Mouse (Mus musculus): Measurements from ENCODE around the gene Map4k1. TPM values are rescaled to one million over a fixed set of nuclear protein-coding genes. Genes with fewer than 3 reads are reported as not detected.

Map4k1 gene
- total and polyA plus RNA-seq, 2 experiments from 2014 or later: 1.4 TPM; not detected in 1

DNA sequence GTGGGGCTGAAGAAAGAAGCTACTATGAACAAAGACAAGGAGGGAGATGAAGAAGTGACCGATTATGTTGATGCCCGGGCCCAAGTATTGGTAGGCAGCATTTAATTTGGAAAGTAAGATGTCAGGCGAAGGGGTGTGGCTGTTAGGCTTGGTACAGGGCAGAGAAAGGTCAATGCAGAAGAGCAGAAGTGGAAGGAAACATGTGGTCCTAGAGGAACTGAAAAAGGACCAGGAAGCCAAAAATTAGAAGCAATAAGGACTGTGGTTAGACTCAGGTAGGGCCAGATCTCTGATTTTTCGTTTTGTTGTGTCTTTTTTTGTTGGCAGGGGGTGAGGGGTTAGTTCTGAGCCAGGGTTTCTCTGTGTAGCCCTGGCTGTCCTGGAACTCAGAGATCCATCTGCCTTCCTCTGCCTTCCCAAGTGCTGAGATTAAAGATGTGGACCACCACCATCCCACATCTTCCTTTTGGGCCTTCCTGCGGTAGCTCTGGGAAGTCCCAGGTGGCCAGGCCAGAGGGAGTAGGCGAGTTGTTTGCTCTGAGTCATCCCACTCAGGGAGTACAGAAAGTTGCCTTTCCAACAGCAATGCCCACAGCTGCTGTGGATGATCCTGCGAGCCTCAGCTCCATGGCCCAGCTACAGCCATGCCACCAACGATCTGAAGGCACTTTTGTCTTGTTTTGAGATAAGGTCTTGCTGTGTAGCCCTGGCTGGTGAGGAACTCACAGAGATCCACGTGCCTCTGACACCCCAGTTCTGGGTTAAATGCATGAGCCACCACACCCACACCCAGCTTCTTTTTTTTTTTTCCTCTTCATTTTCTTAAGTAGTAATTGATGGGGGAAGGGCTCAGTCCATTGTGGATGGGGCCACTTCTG is 25.6 kb downstream of the Map4k1 start:
- TF ChIP-seq EP300 (IDR thresholded peaks at IDR 0.05; ENCODE audit: low read depth) (no peak), CTCF (IDR thresholded peaks at IDR 0.05; ENCODE audit: low read depth) (no peak)
- DNase-seq (ENCODE audit: low spot score) (no peak), ATAC-seq (ENCODE audit: insufficient read depth, low read depth) (no peak)
- Histone ChIP-seq H3K36me3 (replicated peaks; ENCODE audit: control insufficient read depth, insufficient read depth, low read length) (no peaks in the 10 kb centered on the region), H3K4me3 (ENCODE audit: low read depth, low read length) (no peak overlapping the region), H3K27ac (ENCODE audit: low read depth) (no peak overlapping the region), H3K9ac (replicated peaks; ENCODE audit: low read depth, low read length) (no peak overlapping the region), H3K4me2 (ENCODE audit: low read depth, low read length) (no peak overlapping the region), H3K4me1 (ENCODE audit: control insufficient read depth, insufficient read depth) (no peaks in the 10 kb centered on the region), H3K27me3 (ENCODE audit: control insufficient read depth, insufficient read depth, low read length) (no peaks in the 10 kb centered on the region), H3K9me3 (replicated peaks; ENCODE audit: control insufficient read depth, low read length) (no peaks in the 10 kb centered on the region)
- WGBS: 61% methylated on average over 9 of the region's 9 CpGs

DNA sequence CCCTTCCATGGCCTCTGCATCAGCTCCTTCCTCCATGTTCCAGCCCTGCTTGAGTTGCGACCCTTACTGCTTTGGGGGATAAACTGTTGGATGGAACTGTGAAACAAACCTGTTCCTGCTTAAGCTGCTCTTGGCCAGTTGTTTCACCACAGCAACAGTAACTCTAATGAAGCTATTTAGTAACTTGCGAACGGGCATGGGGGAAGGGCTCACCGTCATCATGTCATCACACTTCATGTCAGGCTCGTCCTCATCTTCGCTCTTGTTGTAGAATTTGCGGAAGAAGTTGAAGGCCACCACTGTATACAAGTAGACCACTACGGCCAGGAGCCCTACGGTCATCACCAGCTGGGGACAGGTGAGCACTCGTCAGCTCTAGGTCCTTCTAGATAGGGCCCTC is 26.3 kb downstream of the Map4k1 start:
- no peaks in the 10 kb centered on the region for H3K9me3 ChIP-seq (replicated peaks; ENCODE audit: control insufficient read depth, low read length)
- H3K9ac ChIP-seq (replicated peaks; ENCODE audit: low read depth, low read length): no peak overlapping the region
- no peak overlapping the region for H3K27ac ChIP-seq (ENCODE audit: low read depth)
- DNase-seq (ENCODE audit: low spot score) (no peak), ATAC-seq (ENCODE audit: insufficient read depth, low read depth) (no peak)
- TF ChIP-seq EP300 (IDR thresholded peaks at IDR 0.05; ENCODE audit: low read depth): no peak
- TF ChIP-seq CTCF (IDR thresholded peaks at IDR 0.05; ENCODE audit: low read depth): no peak
- H3K4me2 ChIP-seq (ENCODE audit: low read depth, low read length): no peak overlapping the region
- 94% methylated on average over 10 of the region's 10 CpGs for WGBS
- no peak overlapping the region for H3K4me3 ChIP-seq (ENCODE audit: low read depth, low read length)
- no peaks in the 10 kb centered on the region for H3K27me3 ChIP-seq (ENCODE audit: control insufficient read depth, insufficient read depth, low read length)
- H3K4me1 ChIP-seq (ENCODE audit: control insufficient read depth, insufficient read depth): no peaks in the 10 kb centered on the region
- H3K36me3 ChIP-seq (replicated peaks; ENCODE audit: control insufficient read depth, insufficient read depth, low read length): no peaks in the 10 kb centered on the region

DNA sequence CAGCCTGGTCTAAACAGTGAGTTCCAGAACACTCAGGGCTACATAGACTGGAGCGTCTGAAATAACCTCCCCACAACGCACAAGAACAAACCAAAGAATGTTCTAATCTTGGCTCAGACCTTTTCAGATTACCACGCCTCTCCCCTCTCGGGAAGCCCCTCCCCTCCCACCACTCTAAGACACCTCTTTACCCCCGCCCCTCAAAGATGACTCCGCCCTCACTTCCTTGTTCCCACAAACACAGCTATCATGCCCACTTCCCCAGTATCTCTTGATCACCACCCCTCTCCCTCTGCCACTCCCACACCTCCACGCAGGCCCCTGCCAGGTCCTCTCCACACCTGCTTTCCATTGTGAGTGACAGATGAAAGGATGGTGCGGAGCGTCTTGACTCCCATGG is 26.9 kb downstream of the Map4k1 start:
- H3K4me3 ChIP-seq (ENCODE audit: low read depth, low read length): no peak overlapping the region
- H3K4me1 ChIP-seq (ENCODE audit: control insufficient read depth, insufficient read depth): no peaks in the 10 kb centered on the region
- no peaks in the 10 kb centered on the region for H3K9me3 ChIP-seq (replicated peaks; ENCODE audit: control insufficient read depth, low read length)
- TF ChIP-seq CTCF (IDR thresholded peaks at IDR 0.05; ENCODE audit: low read depth): no peak
- TF ChIP-seq EP300 (IDR thresholded peaks at IDR 0.05; ENCODE audit: low read depth): no peak
- no peak for DNase-seq (ENCODE audit: low spot score)
- ATAC-seq (ENCODE audit: insufficient read depth, low read depth): no peak
- H3K27ac ChIP-seq (ENCODE audit: low read depth): no peak overlapping the region
- H3K36me3 ChIP-seq (replicated peaks; ENCODE audit: control insufficient read depth, insufficient read depth, low read length): no peaks in the 10 kb centered on the region
- H3K27me3 ChIP-seq (ENCODE audit: control insufficient read depth, insufficient read depth, low read length): no peaks in the 10 kb centered on the region
- no peak overlapping the region for H3K9ac ChIP-seq (replicated peaks; ENCODE audit: low read depth, low read length)
- WGBS: 48% methylated on average over 9 of the region's 9 CpGs
- no peak overlapping the region for H3K4me2 ChIP-seq (ENCODE audit: low read depth, low read length)

DNA sequence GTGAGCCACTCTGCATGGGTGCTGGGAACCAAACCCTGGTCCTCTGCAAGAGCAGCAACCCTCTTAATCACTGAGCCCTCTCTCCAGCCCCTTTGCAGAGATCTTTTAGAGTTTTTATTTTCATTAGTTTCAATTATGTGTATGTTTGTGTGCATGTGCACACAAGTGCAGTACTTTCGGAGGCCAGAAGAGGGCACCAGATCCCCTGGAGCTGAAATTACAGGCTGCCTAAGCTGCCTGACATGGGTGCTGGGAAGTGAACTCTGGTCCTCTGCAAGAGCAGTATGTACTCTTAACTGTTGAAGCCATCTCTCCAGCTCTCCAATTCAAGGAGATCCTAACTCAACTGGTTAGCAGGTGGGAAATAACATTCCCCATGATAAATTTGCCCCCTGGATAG is 33.1 kb downstream of the Map4k1 start:
- no peak for DNase-seq (ENCODE audit: low spot score)
- H3K9ac ChIP-seq (replicated peaks; ENCODE audit: low read depth, low read length): no peak overlapping the region
- ATAC-seq (ENCODE audit: insufficient read depth, low read depth): no peak
- H3K9me3 ChIP-seq (replicated peaks; ENCODE audit: control insufficient read depth, low read length): no peaks in the 10 kb centered on the region
- H3K4me1 ChIP-seq (ENCODE audit: control insufficient read depth, insufficient read depth): no peaks in the 10 kb centered on the region
- no peak overlapping the region for H3K4me3 ChIP-seq (ENCODE audit: low read depth, low read length)
- TF ChIP-seq EP300 (IDR thresholded peaks at IDR 0.05; ENCODE audit: low read depth) (no peak), CTCF (IDR thresholded peaks at IDR 0.05; ENCODE audit: low read depth) (no peak)
- 80% methylated on average over 1 of the region's 1 CpGs for WGBS
- H3K27ac ChIP-seq (ENCODE audit: low read depth): no peak overlapping the region
- no peak overlapping the region for H3K4me2 ChIP-seq (ENCODE audit: low read depth, low read length)
- H3K27me3 ChIP-seq (ENCODE audit: control insufficient read depth, insufficient read depth, low read length): peaks cover 28% of the 10 kb centered on the region
- H3K36me3 ChIP-seq (replicated peaks; ENCODE audit: control insufficient read depth, insufficient read depth, low read length): no peaks in the 10 kb centered on the region

DNA sequence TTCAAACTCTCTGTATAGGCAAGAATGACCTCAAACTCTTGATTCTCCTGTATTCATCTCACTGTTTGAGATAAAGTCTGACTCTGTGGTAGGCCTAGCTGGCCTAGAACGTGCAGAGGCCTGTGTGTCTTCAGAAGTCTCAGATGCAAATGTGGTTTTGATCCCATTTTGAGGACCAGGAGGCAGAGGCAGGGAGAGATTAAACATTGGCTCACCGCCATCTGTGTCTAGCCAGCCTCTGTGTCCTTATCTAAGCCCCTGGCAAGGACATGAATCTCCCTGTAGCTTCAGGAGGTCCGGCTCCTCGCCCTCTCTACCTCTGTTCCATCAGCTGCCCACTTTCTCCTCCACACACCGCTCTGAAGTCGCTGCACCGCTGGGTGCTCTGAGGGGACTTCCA is 34.6 kb downstream of the Map4k1 start:
- ATAC-seq (ENCODE audit: insufficient read depth, low read depth): no peak
- H3K27me3 ChIP-seq (ENCODE audit: control insufficient read depth, insufficient read depth, low read length): peaks cover 37% of the 10 kb centered on the region
- H3K4me1 ChIP-seq (ENCODE audit: control insufficient read depth, insufficient read depth): no peaks in the 10 kb centered on the region
- no peak overlapping the region for H3K9ac ChIP-seq (replicated peaks; ENCODE audit: low read depth, low read length)
- no peaks in the 10 kb centered on the region for H3K9me3 ChIP-seq (replicated peaks; ENCODE audit: control insufficient read depth, low read length)
- no peak overlapping the region for H3K4me2 ChIP-seq (ENCODE audit: low read depth, low read length)
- H3K4me3 ChIP-seq (ENCODE audit: low read depth, low read length): no peak overlapping the region
- WGBS: 63% methylated on average over 7 of the region's 7 CpGs
- no peak for DNase-seq (ENCODE audit: low spot score)
- H3K27ac ChIP-seq (ENCODE audit: low read depth): no peak overlapping the region
- H3K36me3 ChIP-seq (replicated peaks; ENCODE audit: control insufficient read depth, insufficient read depth, low read length): no peaks in the 10 kb centered on the region
- TF ChIP-seq CTCF (IDR thresholded peaks at IDR 0.05; ENCODE audit: low read depth) (no peak), EP300 (IDR thresholded peaks at IDR 0.05; ENCODE audit: low read depth) (no peak)

DNA sequence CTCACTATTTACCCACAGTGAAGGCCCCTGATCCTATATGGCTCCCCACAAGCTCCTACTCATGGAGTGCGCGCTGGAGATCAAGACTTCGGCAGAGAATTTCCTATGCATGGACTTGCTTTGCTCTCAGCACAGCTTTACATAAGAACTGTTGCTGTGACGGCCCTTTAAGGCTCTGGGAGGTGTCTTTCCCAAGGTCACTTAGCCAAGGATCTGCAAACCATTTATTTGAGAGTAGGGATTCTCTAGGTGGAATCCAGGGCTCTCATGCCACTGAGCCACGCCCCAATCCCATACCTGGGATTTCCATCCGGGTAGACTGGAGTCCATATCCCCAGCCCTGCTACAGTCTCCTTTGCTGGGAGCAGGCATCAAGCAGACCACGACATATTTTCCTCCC is 35.4 kb downstream of the Map4k1 start:
- Histone ChIP-seq H3K9me3 (replicated peaks; ENCODE audit: control insufficient read depth, low read length) (no peaks in the 10 kb centered on the region), H3K4me1 (ENCODE audit: control insufficient read depth, insufficient read depth) (no peaks in the 10 kb centered on the region), H3K9ac (replicated peaks; ENCODE audit: low read depth, low read length) (no peak overlapping the region), H3K4me2 (ENCODE audit: low read depth, low read length) (no peak overlapping the region), H3K36me3 (replicated peaks; ENCODE audit: control insufficient read depth, insufficient read depth, low read length) (no peaks in the 10 kb centered on the region), H3K4me3 (ENCODE audit: low read depth, low read length) (no peak overlapping the region), H3K27me3 (ENCODE audit: control insufficient read depth, insufficient read depth, low read length) (peaks cover 37% of the 10 kb centered on the region), H3K27ac (ENCODE audit: low read depth) (no peak overlapping the region)
- ATAC-seq (ENCODE audit: insufficient read depth, low read depth): no peak
- WGBS: 73% methylated on average over 7 of the region's 7 CpGs
- TF ChIP-seq CTCF (IDR thresholded peaks at IDR 0.05; ENCODE audit: low read depth) (no peak), EP300 (IDR thresholded peaks at IDR 0.05; ENCODE audit: low read depth) (no peak)
- no peak for DNase-seq (ENCODE audit: low spot score)

Data from heart, postnatal 0 days (tissue).